ENCODE assay signal across 8 mouse cellular contexts in genomic region chr17:65613463-65614412, GRCm38 (mm10). TPM values are rescaled to one million over a fixed set of nuclear protein-coding genes. Genes with fewer than 3 reads are reported as not detected.
DNase-seq lines count a peak whose midpoint lies in the region; ATAC-seq and TF ChIP-seq lines count a peak whose summit lies in the region.

Gene Vapa, minus strand, starts transcription at chr17:65613555.

- H3K4me3 ChIP-seq in ES-Bruce4 (ENCODE audit: low read depth, low read length) = peak within 1 kb of the TSS; percentile 95
- H3K4me3 ChIP-seq in forebrain, embryonic 13.5 days = peak within 1 kb of the TSS; percentile 82
- H3K4me3 ChIP-seq in liver, postnatal 0 days (ENCODE audit: low read depth, low read length) = peak within 1 kb of the TSS; percentile 99
- H3K4me3 ChIP-seq in neural tube, embryonic 14.5 days (ENCODE audit: low read depth, low read length) = peak within 1 kb of the TSS; percentile 99

- peak; percentile 98 for DNase-seq in heart, postnatal 10 days
- peak; percentile 86 for DNase-seq in large intestine, adult 2 months (ENCODE audit: low read depth, low spot score)
- DNase-seq in liver, postnatal 0 days = peak; percentile 98
- peak; percentile 99 for DNase-seq in testis, postnatal 10 days (ENCODE audit: low spot score)

- TF ChIP-seq POLR2A in ES-Bruce4 (IDR thresholded peaks at IDR 0.05; ENCODE audit: insufficient read depth, low read length) = peak; percentile 58

- peak within 1 kb of the TSS; percentile 99 for H3K9ac ChIP-seq in ES-Bruce4 (ENCODE audit: low read depth, poor library complexity, severe bottlenecking)
- peak within 1 kb of the TSS; percentile 99 for H3K9ac ChIP-seq in forebrain, embryonic 13.5 days
- H3K9ac ChIP-seq in liver, postnatal 0 days (replicated peaks) = peak within 1 kb of the TSS; percentile 100
- peak within 1 kb of the TSS; percentile 94 for H3K9ac ChIP-seq in neural tube, embryonic 14.5 days (replicated peaks; ENCODE audit: low read depth, low read length)

- intact Hi-C loops in heart, postnatal 10 days (cut with DNase I) = loop anchor here (2.0 to 5.0 kb wide), 3 partner anchors 39 to 169 kb away; partner anchors contain the start of gene Ppp4r1

- TF ChIP-seq EP300 in ES-Bruce4 (IDR thresholded peaks at IDR 0.05; ENCODE audit: insufficient read depth, low read depth, low read length) = peak; percentile 80
- 0 out of 2 replicates have a peak, but pooled peaks have one; percentile 44 for TF ChIP-seq EP300 in liver, postnatal 0 days (IDR thresholded peaks at IDR 0.05; ENCODE audit: low read depth)

- ATAC-seq in cerebellum, adult (ENCODE audit: insufficient number of reproducible peaks, low FRiP score, low TSS enrichment) = peak; percentile 89
- peak; percentile 94 for ATAC-seq in forebrain, embryonic 13.5 days
- peak; percentile 88 for ATAC-seq in liver, postnatal 0 days
- ATAC-seq in neural tube, embryonic 14.5 days (ENCODE audit: low read depth) = peak; percentile 94

- H3K9me3 ChIP-seq in ES-Bruce4 (replicated peaks; ENCODE audit: control insufficient read depth, insufficient read depth, low read length, poor library complexity, severe bottlenecking) = no peaks in the 10 kb centered on the region
- H3K9me3 ChIP-seq in forebrain, embryonic 13.5 days (replicated peaks) = no peaks in the 10 kb centered on the region
- H3K9me3 ChIP-seq in liver, postnatal 0 days (ENCODE audit: low read length) = no peaks in the 10 kb centered on the region
- H3K9me3 ChIP-seq in neural tube, embryonic 14.5 days (ENCODE audit: control insufficient read depth, low read length) = no peaks in the 10 kb centered on the region

- under 1% methylated on average over 84 of the region's 85 CpGs for WGBS in forebrain, embryonic 13.5 days
- under 1% methylated on average over 85 of the region's 85 CpGs for WGBS in large intestine, adult 2 months
- WGBS in liver, postnatal 0 days (ENCODE audit: insufficient replicate concordance) = under 1% methylated on average over 75 of the region's 85 CpGs
- WGBS in neural tube, embryonic 14.5 days = under 1% methylated on average over 67 of the region's 85 CpGs

- H3K36me3 ChIP-seq in ES-Bruce4 (ENCODE audit: control insufficient read depth, insufficient read depth, low read length, poor library complexity, severe bottlenecking) = no peaks in the 10 kb centered on the region
- no peaks in the 10 kb centered on the region for H3K36me3 ChIP-seq in forebrain, embryonic 13.5 days (ENCODE audit: poor library complexity, severe bottlenecking)
- no peaks in the 10 kb centered on the region; the same call in 1 of the 2 replicates for H3K36me3 ChIP-seq in liver, postnatal 0 days (replicated peaks; ENCODE audit: insufficient read depth, low read length)
- no peaks in the 10 kb centered on the region for H3K36me3 ChIP-seq in neural tube, embryonic 14.5 days (ENCODE audit: control insufficient read depth, insufficient read depth, low read length)

- H3K4me1 ChIP-seq in ES-Bruce4 (ENCODE audit: control insufficient read depth, insufficient read depth, low read length) = no peaks in the 10 kb centered on the region
- peaks cover 36% of the 10 kb centered on the region for H3K4me1 ChIP-seq in forebrain, embryonic 13.5 days
- H3K4me1 ChIP-seq in liver, postnatal 0 days (ENCODE audit: insufficient read depth) = peaks cover 25% of the 10 kb centered on the region
- peaks cover 23% of the 10 kb centered on the region for H3K4me1 ChIP-seq in neural tube, embryonic 14.5 days (ENCODE audit: control insufficient read depth, insufficient read depth, low read length)

- TF ChIP-seq CTCF in ES-Bruce4 (IDR thresholded peaks at IDR 0.05; ENCODE audit: low read depth, low read length) = no peak
- TF ChIP-seq CTCF in liver, postnatal 0 days (IDR thresholded peaks at IDR 0.05; ENCODE audit: low read depth) = no peak

- peak within 1 kb of the TSS; percentile 100 for H3K27ac ChIP-seq in ES-Bruce4 (ENCODE audit: insufficient read depth, low read length)
- H3K27ac ChIP-seq in forebrain, embryonic 13.5 days = peak within 1 kb of the TSS; percentile 99
- H3K27ac ChIP-seq in liver, postnatal 0 days (ENCODE audit: low read depth) = peak within 1 kb of the TSS; percentile 100
- peak within 1 kb of the TSS; percentile 99 for H3K27ac ChIP-seq in neural tube, embryonic 14.5 days (ENCODE audit: low read depth, low read length)

- H3K27me3 ChIP-seq in ES-Bruce4 (ENCODE audit: control insufficient read depth, insufficient read depth, low read length, poor library complexity, severe bottlenecking) = no peaks in the 10 kb centered on the region; the same call in 1 of the 2 replicates
- no peaks in the 10 kb centered on the region for H3K27me3 ChIP-seq in forebrain, embryonic 13.5 days
- H3K27me3 ChIP-seq in liver, postnatal 0 days (ENCODE audit: insufficient read depth, low read length) = no peaks in the 10 kb centered on the region
- H3K27me3 ChIP-seq in neural tube, embryonic 14.5 days (ENCODE audit: control insufficient read depth, insufficient read depth, low read length) = no peaks in the 10 kb centered on the region

- peak within 1 kb of the TSS; percentile 79 for H3K4me2 ChIP-seq in forebrain, embryonic 13.5 days
- peak within 1 kb of the TSS; percentile 83 for H3K4me2 ChIP-seq in liver, postnatal 0 days (ENCODE audit: low read depth, low read length)
- H3K4me2 ChIP-seq in neural tube, embryonic 14.5 days (ENCODE audit: low read depth, low read length) = peak within 1 kb of the TSS; percentile 76

RNA-seq across cellular contexts. Expression of gene Vapa, which starts in this region (rescaled TPM):
- polyA plus RNA-seq in ES-Bruce4 (2011; ENCODE audit: insufficient read depth, insufficient read length, low read depth, missing spikeins) = 301 and 311 TPM in 2 replicates
- 221 and 223 TPM in 2 replicates for polyA plus RNA-seq in forebrain, embryonic 13.5 days (2015; fragmentation: Nextera tagmentation; extraction: Ambion mirVana)
- 100 to 1,000 TPM; 106 to 111 TPM for total RNA-seq in heart, postnatal 10 days (2021)
- polyA plus RNA-seq in large intestine, adult 2 months (2012; rRNA removed) = 23.5 and 32.6 TPM in 2 replicates
- 84.0 and 93.8 TPM in 2 replicates for polyA plus RNA-seq in liver, postnatal 0 days (2015; fragmentation: Nextera tagmentation; extraction: Ambion mirVana)
- polyA plus RNA-seq in neural tube, embryonic 14.5 days (2014; fragmentation: Nextera tagmentation; extraction: Ambion mirVana) = 298 and 333 TPM in 2 replicates

Comparison
In these comparisons a context has a peak if more than half of its experiments do, and no peak if none do; other contexts are left out.
1. Peak in every context shown above with its lines: DNase-seq, ATAC-seq, H3K4me3 ChIP-seq and H3K27ac ChIP-seq.